Mouse (Mus musculus): Measurements from ENCODE around the gene Fam47e.
"Not testable (repeated sequence)": the region's sequence is repeated elsewhere in the genome, so short reads cannot be mapped to it uniquely, and the experiment has no call there.

Gene Fam47e

GRCm38 (mm10) chr5:92554891-92555511 lies at the start of gene Fam47e:
Gene Fam47e (plus strand): TSS chr5:92555069.
- DNase-seq (ENCODE audit: low spot score in 2 of 2), result peak; percentile 51 to 58

GRCm38 (mm10) chr5:92505402-92505865 lies 49.4 kb upstream of the Fam47e start:
- DNase-seq (ENCODE audit: low spot score in 2 of 2), result peak; percentile 96 to 98

DNA sequence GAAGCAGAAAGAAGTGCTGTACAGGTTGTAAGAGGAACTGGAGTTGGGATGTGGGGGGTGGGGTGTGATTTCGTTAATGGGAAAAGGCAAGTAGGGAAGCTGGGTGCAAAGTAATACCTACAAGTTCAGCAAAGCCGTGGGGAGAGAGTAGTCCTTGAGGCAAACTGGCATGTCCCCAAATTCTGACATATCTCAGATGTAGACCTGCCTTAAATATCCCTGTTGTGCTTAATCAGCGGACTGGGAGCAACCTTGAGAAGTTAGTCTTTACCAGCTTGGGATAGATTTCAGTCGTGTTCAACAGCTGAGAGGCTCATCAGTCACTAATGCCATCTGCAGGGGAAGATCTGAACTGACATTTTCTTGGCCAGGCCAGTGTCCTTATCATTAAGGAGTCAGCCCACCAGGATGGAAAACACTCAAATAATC lies 48.6 kb upstream of the Fam47e start:
- DNase-seq (ENCODE audit: low spot score in 2 of 2), result peak in 1 of 2 experiments; percentile 30

DNA sequence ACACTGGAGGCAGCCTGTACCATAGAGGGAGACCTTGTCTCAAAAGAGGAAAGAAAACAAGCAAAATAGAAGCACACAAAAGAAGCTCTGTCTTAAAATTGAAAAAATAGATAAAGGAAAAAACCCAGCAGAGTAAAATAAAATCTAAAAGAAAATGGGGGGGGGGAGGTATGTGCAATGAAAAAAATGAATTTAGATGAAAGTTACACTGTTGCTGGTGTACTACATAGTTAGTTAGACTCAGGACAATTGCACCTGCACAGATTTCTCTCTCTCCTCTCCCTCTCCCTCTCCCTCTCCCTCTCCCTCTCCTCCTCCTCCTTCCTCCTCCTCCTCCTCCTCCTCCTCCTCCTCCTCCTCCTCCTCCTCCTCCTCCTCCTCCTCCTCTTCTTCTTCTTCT lies 48.1 kb upstream of the Fam47e start, which contains the start of gene Scarb2:
TSS of gene Scarb2 (minus strand) at position 101 of the 400 bp plus-strand sequence.
- DNase-seq (ENCODE audit: low spot score in 2 of 2), result no peak

- DNase-seq (ENCODE audit: low spot score in 2 of 2), result no peak
Observed at GRCm38 (mm10) chr5:92508853-92509252, 46.0 kb upstream of the Fam47e start.

DNA sequence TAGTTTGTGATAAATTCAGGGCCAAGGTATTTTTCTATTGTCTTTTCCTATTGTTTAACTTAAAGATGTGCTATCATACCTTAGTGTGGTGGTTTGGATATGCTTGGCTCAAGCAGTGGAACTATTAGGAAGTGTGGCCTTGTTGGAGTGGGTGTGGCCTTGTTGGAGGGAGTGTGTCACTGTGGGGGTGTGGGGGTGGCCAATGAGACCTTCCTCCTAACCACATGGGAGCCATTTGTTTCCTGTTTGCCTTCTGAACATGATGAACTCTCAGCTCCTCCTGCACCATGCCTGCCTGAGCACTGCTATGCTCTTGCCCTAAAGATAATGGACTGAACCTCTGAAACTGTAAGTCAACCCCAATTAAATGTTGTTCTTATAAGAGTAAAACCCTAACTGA lies 43.6 kb upstream of the Fam47e start:
- no peak for DNase-seq (ENCODE audit: low spot score in 2 of 2)

GRCm38 (mm10) chr5:92512066-92512465 lies 42.8 kb upstream of the Fam47e start:
- no peak for DNase-seq (ENCODE audit: low spot score in 2 of 2)

DNA sequence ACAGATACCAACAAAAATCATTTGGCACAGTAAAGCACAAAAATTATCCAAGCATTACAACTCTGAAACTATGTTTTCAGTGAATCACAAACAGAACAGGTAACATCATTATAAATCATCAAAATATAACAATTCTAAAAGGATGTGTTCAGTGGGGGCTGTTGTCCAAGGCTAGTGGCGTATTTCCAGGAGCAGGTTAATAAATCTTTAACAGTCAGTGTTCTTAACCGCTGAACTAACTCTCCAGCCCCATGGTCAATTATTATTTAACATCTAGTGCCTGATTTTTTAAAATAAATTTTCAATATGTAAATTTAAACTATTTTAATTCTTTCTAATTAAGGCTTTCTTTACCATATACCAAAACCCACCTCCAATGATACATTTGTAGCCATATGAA lies 33.7 kb upstream of the Fam47e start:
- not testable (repeated sequence) for DNase-seq (ENCODE audit: low spot score in 2 of 2)

DNA sequence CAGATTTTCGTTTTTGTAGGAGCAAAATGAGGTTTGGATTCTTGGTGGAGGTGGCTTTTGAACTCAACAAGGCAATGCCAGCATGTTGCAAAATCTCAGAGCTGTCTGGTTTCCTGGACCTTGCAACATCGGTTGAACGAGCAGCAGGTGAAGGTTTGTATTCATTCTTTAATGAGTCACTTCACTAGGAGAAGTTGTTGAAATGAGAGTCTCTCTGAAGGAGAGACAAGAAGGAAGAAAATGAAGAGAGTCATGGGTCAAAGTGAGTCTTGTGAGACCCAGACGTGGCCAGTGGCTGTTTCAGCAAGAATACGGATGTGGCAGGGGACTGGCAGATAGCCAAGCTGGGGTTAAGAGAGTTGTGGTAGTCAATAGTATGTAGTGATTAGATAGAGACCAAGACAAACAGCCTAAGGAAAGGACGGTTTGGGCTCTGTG lies 30.0 kb upstream of the Fam47e start:
- no peak for DNase-seq (ENCODE audit: low spot score in 2 of 2)

DNA sequence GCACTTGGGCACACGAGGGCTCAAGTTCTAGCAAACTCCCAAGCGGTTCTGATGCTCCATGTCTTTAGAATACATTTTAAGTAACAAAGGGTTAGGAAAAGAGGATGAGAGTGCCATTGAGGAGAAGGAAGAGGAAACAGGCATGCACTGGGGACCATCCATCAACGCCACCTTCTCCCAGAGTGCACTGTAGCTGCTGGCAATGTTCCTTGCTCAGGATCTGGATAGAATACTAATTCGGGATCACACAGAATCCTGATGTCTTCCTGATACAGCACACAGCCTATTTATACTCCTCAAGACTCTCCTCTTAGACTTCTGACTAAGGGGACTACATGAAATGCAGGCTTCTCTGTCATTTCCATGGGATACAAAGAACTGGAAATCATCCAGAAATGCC lies 15.2 kb upstream of the Fam47e start:
- no peak for DNase-seq (ENCODE audit: low spot score in 2 of 2)

DNA sequence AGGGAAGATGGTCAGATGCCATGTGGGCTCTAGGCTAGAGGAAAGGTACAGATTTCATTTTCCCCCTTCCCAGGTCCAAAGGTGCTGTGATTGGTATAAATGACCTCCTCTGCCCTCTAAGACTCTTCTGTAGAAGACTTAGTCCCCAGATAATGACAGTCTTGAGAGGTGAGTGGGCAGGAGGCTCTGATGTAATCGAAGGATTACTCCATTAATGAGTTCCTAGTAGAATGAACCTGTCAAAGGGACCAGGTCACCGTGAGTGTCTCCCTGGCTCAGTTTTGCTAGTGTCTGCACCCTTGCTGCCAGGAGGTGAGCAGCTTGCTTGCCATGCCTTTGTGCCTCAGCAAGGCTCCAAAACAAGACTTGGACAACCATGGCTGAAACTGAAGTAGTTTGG lies 2.3 kb upstream of the Fam47e start:
- no peak for DNase-seq (ENCODE audit: low spot score in 2 of 2)

- DNase-seq (ENCODE audit: low spot score in 2 of 2), result no peak
Observed at GRCm38 (mm10) chr5:92553939-92554338, 930 bp upstream of the Fam47e start.

DNA sequence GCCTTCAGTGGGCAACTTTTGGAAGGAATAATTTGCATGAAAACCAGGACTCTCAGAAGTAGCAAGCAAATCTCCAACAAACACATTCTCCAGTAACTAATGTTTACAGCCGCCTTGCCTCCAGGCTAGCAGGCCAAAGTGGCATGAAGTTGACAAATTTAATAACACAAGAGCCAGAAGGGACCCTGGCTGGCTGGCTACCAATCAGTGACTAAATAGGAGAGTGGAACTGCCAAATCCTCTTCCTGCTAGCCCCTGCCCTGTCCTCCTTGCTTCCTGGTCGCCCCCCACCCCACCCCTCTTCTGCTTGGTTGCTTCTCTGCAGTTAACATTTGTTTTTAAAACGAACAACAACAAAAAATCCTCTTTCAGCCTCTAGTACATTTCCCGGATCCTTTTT lies 426 bp upstream of the Fam47e start:
- no peak for DNase-seq (ENCODE audit: low spot score in 2 of 2)

DNA sequence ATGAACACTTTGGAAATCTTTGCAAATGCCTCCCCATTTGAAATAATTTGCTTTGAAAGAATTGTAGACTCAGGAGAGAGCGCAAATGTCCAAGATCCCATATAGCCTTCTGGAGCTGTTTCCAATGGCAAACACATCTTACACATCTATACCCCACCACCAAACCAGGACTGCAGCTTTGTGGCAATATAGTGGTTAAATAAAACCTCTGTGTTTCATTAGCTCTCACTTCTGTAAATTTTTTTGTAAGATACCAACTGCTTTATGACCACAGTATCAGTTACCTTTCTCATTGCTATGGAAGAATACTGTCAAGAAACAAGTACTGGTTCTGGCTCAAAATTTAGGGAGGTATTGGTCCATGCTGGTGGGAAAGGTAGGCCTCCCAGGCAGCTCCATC lies 1.0 kb downstream of the Fam47e start:
- no peak for DNase-seq (ENCODE audit: low spot score in 2 of 2)

- DNase-seq (ENCODE audit: low spot score in 2 of 2), result no peak
Observed at GRCm38 (mm10) chr5:92557508-92557907, 2.6 kb downstream of the Fam47e start.

- DNase-seq (ENCODE audit: low spot score in 2 of 2), result no peak
Observed at GRCm38 (mm10) chr5:92560201-92560600, 5.3 kb downstream of the Fam47e start.

DNA sequence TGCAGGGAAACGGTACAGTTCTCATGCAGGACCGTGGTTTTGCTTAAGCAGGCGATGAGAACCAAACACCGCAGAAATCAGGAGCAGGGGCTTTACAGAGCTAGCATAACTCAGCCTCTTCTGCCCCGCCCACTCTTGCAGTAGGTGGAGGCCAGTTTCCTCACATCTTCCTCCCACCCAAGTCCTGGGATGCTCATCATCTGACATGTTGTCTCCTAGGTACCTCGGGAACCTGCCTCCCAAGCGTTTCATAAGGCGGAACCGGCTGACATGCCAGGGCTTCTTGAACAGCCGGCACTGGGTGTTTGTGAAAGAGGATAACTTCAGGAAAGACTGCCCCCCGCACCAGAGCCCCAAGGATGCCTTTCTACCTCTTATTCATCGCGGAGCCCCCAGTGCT lies 7.1 kb downstream of the Fam47e start:
- no peak for DNase-seq (ENCODE audit: low spot score in 2 of 2)

DNA sequence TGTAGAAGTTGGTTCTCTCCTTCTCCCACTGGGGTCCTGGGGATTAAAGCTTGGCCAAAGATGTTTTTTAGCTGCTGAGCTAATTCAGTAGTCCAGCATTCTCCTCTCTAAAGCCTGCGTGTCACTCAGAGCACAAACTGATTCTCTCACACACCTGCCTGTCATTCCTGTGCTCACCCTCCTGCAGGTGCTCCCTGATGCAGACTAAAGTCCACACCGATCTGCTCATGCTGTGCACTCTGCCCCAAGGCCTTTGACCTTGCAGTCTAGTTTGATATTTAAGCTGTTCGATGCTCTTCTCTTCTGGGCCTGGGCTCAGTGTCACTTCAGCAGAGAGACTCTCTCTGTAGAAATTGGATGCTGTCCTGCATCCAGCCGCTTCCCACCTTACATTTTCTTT lies 16.4 kb downstream of the Fam47e start:
- DNase-seq (ENCODE audit: low spot score in 2 of 2), result no peak

- no peak for DNase-seq (ENCODE audit: low spot score in 2 of 2)
Observed at GRCm38 (mm10) chr5:92579559-92579958, 24.7 kb downstream of the Fam47e start.

GRCm38 (mm10) chr5:92585932-92586331 lies 31.1 kb downstream of the Fam47e start:
- no peak for DNase-seq (ENCODE audit: low spot score in 2 of 2)

DNA sequence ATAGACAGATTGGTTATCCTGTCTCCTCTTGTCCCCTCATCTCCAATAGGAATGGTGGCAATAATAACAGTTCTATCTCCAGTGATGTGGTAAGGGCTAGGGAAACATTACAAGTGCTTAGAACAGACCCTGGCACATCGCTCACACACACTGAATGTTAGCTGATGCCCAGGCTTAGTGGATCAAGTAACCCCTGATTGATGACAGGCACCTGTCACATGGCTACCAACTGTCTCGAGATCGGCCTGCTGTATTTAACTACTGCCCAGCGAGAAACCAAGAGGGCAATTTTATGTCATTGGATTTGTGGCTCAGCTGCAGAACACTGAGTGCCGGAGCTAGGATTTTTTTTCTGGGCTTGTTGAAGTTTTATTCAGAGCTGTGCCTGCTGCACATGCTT lies 40.2 kb downstream of the Fam47e start:
- DNase-seq (ENCODE audit: low spot score in 2 of 2), result no peak

GRCm38 (mm10) chr5:92596865-92597264 lies 42.0 kb downstream of the Fam47e start:
- no peak for DNase-seq (ENCODE audit: low spot score in 2 of 2)

DNA sequence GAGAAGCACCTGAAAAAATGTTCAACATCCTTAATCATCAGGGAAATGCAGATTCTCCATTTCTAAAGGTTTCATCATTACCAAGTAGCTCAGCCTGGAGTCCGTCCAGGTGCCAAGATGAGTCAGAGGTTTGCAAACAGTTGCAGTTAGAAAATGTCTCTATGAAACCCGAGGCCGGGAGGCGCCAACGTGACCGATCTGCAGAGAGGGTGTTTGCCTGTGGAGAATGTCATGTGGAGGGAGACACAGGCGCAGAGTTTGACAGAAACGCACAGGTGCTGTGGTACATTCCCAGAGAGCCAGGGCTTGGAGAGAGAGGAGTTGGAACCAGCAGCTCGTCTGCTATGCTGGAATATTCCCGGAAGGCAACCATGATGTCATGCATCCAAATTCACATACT lies 44.2 kb downstream of the Fam47e start:
- DNase-seq (ENCODE audit: low spot score in 2 of 2), result peak; percentile 24 to 28
